Mouse (Mus musculus): Measurements from ENCODE around the gene Srarp. TPM values are rescaled to one million over a fixed set of nuclear protein-coding genes. Genes with fewer than 3 reads are reported as not detected.

Srarp gene
- not detected in 2 replicates for polyA plus RNA-seq (2015; fragmentation: Nextera tagmentation; extraction: Ambion mirVana)

GRCm38 (mm10) chr4:141435974-141436373, at the start of gene Srarp:
TSS of gene Srarp (minus strand) at chr4:141436105.
- ATAC-seq (ENCODE audit: borderline replicate concordance, extremely low read depth, low FRiP score, low TSS enrichment): no peak

GRCm38 (mm10) chr4:141484071-141484470, 48.2 kb upstream of the Srarp start:
- Histone ChIP-seq H3K9me3 (no peaks in the 10 kb centered on the region), H3K4me3 (no peak overlapping the region), H3K4me1 (no peaks in the 10 kb centered on the region), H3K27me3 (no peaks in the 10 kb centered on the region), H3K4me2 (no peak overlapping the region), H3K27ac (no peak overlapping the region), H3K36me3 (peaks cover 95% of the 10 kb centered on the region), H3K9ac (no peak overlapping the region)
- peak; percentile 57; the same call in 1 of the 2 replicates for ATAC-seq (ENCODE audit: borderline replicate concordance, extremely low read depth, low FRiP score, low TSS enrichment)
- 43% methylated on average over 11 of the region's 11 CpGs for WGBS

More at GRCm38 (mm10) chr4:141435974-141436373, at the start of gene Srarp:
- 68% methylated on average over 1 of the region's 1 CpGs for WGBS
- Histone ChIP-seq H3K4me2 (no peak within 1 kb of the TSS), H3K36me3 (no peaks in the 10 kb centered on the region), H3K4me3 (no peak within 1 kb of the TSS), H3K27ac (no peak within 1 kb of the TSS), H3K9me3 (no peaks in the 10 kb centered on the region), H3K27me3 (no peaks in the 10 kb centered on the region), H3K9ac (no peak within 1 kb of the TSS), H3K4me1 (no peaks in the 10 kb centered on the region)

- peaks cover 95% of the 10 kb centered on the region for H3K36me3 ChIP-seq
- no peak overlapping the region for H3K4me3 ChIP-seq
- 0 out of 2 replicates have a peak, but pooled peaks cover 3% of the 10 kb centered on the region for H3K4me1 ChIP-seq
- H3K4me2 ChIP-seq: no peak overlapping the region
- H3K27me3 ChIP-seq: no peaks in the 10 kb centered on the region
- ATAC-seq (ENCODE audit: borderline replicate concordance, extremely low read depth, low FRiP score, low TSS enrichment): no peak
- no peak overlapping the region for H3K27ac ChIP-seq
- WGBS: 92% methylated on average over 8 of the region's 8 CpGs
- no peak overlapping the region for H3K9ac ChIP-seq
- H3K9me3 ChIP-seq: no peaks in the 10 kb centered on the region
Measured at GRCm38 (mm10) chr4:141479411-141479810, 43.5 kb upstream of the Srarp start.

- no peak for ATAC-seq (ENCODE audit: borderline replicate concordance, extremely low read depth, low FRiP score, low TSS enrichment)
- Histone ChIP-seq H3K9ac (no peak overlapping the region), H3K9me3 (no peaks in the 10 kb centered on the region), H3K27ac (peak overlapping the region; percentile 78), H3K27me3 (no peaks in the 10 kb centered on the region), H3K4me1 (0 out of 2 replicates have a peak, but pooled peaks cover 3% of the 10 kb centered on the region), H3K36me3 (peaks cover 95% of the 10 kb centered on the region), H3K4me3 (no peak overlapping the region), H3K4me2 (no peak overlapping the region)
- WGBS: 93% methylated on average over 32 of the region's 32 CpGs
Measured at GRCm38 (mm10) chr4:141478794-141479193, 42.9 kb upstream of the Srarp start.

GRCm38 (mm10) chr4:141478225-141478624, 42.3 kb upstream of the Srarp start:
- H3K36me3 ChIP-seq: peaks cover 96% of the 10 kb centered on the region
- H3K4me1 ChIP-seq: 0 out of 2 replicates have a peak, but pooled peaks cover 3% of the 10 kb centered on the region
- no peak overlapping the region for H3K4me2 ChIP-seq
- no peak overlapping the region for H3K4me3 ChIP-seq
- H3K27me3 ChIP-seq: no peaks in the 10 kb centered on the region
- no peak for ATAC-seq (ENCODE audit: borderline replicate concordance, extremely low read depth, low FRiP score, low TSS enrichment)
- 85% methylated on average over 23 of the region's 23 CpGs for WGBS
- peak overlapping the region; percentile 78 for H3K27ac ChIP-seq
- H3K9ac ChIP-seq: no peak overlapping the region
- H3K9me3 ChIP-seq: no peaks in the 10 kb centered on the region

GRCm38 (mm10) chr4:141477681-141478102, 41.8 kb upstream of the Srarp start:
- Histone ChIP-seq H3K27ac (peak overlapping the region; percentile 78), H3K4me3 (no peak overlapping the region), H3K4me2 (no peak overlapping the region), H3K27me3 (no peaks in the 10 kb centered on the region), H3K4me1 (0 out of 2 replicates have a peak, but pooled peaks cover 3% of the 10 kb centered on the region), H3K9me3 (no peaks in the 10 kb centered on the region), H3K36me3 (peaks cover 96% of the 10 kb centered on the region), H3K9ac (no peak overlapping the region)
- WGBS: 76% methylated on average over 16 of the region's 16 CpGs
- ATAC-seq (ENCODE audit: borderline replicate concordance, extremely low read depth, low FRiP score, low TSS enrichment): peak; percentile 28; the same call in 1 of the 2 replicates

- Histone ChIP-seq H3K27me3 (no peaks in the 10 kb centered on the region), H3K4me1 (0 out of 2 replicates have a peak, but pooled peaks cover 3% of the 10 kb centered on the region), H3K9me3 (no peaks in the 10 kb centered on the region), H3K4me2 (no peak overlapping the region), H3K9ac (no peak overlapping the region), H3K36me3 (peaks cover 99% of the 10 kb centered on the region), H3K4me3 (no peak overlapping the region), H3K27ac (no peak overlapping the region)
- peak; percentile 39; the same call in 1 of the 2 replicates for ATAC-seq (ENCODE audit: borderline replicate concordance, extremely low read depth, low FRiP score, low TSS enrichment)
- WGBS: 72% methylated on average over 19 of the region's 19 CpGs
Measured at GRCm38 (mm10) chr4:141474431-141474830, 38.5 kb upstream of the Srarp start.

GRCm38 (mm10) chr4:141472641-141473321, 36.9 kb upstream of the Srarp start:
- 75% methylated on average over 32 of the region's 32 CpGs for WGBS
- ATAC-seq (ENCODE audit: borderline replicate concordance, extremely low read depth, low FRiP score, low TSS enrichment): no peak
- H3K9me3 ChIP-seq: no peaks in the 10 kb centered on the region

GRCm38 (mm10) chr4:141471491-141471890, 35.6 kb upstream of the Srarp start:
- H3K9me3 ChIP-seq: no peaks in the 10 kb centered on the region
- 99% methylated on average over 16 of the region's 16 CpGs for WGBS
- H3K4me3 ChIP-seq: no peak overlapping the region
- no peaks in the 10 kb centered on the region for H3K27me3 ChIP-seq
- H3K9ac ChIP-seq: no peak overlapping the region
- no peaks in the 10 kb centered on the region; the same call in 1 of the 2 replicates for H3K4me1 ChIP-seq
- H3K27ac ChIP-seq: no peak overlapping the region
- no peak for ATAC-seq (ENCODE audit: borderline replicate concordance, extremely low read depth, low FRiP score, low TSS enrichment)
- peaks cover 96% of the 10 kb centered on the region for H3K36me3 ChIP-seq
- no peak overlapping the region for H3K4me2 ChIP-seq

More at GRCm38 (mm10) chr4:141472641-141473321, 36.9 kb upstream of the Srarp start:
- no peaks in the 10 kb centered on the region for H3K27me3 ChIP-seq
- H3K36me3 ChIP-seq: peaks cover 96% of the 10 kb centered on the region
- H3K4me2 ChIP-seq: no peak overlapping the region
- H3K27ac ChIP-seq: no peak overlapping the region
- no peak overlapping the region for H3K9ac ChIP-seq
- H3K4me3 ChIP-seq: no peak overlapping the region
- no peaks in the 10 kb centered on the region; the same call in 1 of the 2 replicates for H3K4me1 ChIP-seq

GRCm38 (mm10) chr4:141469343-141469742, 33.4 kb upstream of the Srarp start:
- Histone ChIP-seq H3K4me1 (no peaks in the 10 kb centered on the region; the same call in 1 of the 2 replicates), H3K4me2 (no peak overlapping the region), H3K4me3 (no peak overlapping the region), H3K27me3 (no peaks in the 10 kb centered on the region), H3K9ac (no peak overlapping the region), H3K27ac (no peak overlapping the region), H3K9me3 (no peaks in the 10 kb centered on the region), H3K36me3 (peaks cover 97% of the 10 kb centered on the region)
- 84% methylated on average over 9 of the region's 9 CpGs for WGBS
- ATAC-seq (ENCODE audit: borderline replicate concordance, extremely low read depth, low FRiP score, low TSS enrichment): no peak

GRCm38 (mm10) chr4:141468576-141468975, 32.7 kb upstream of the Srarp start:
- Histone ChIP-seq H3K4me2 (no peak overlapping the region), H3K4me1 (no peaks in the 10 kb centered on the region; the same call in 1 of the 2 replicates), H3K9ac (no peak overlapping the region), H3K9me3 (no peaks in the 10 kb centered on the region), H3K27ac (no peak overlapping the region), H3K27me3 (no peaks in the 10 kb centered on the region), H3K4me3 (no peak overlapping the region), H3K36me3 (peaks cover 97% of the 10 kb centered on the region)
- ATAC-seq (ENCODE audit: borderline replicate concordance, extremely low read depth, low FRiP score, low TSS enrichment): no peak
- WGBS: 37% methylated on average over 10 of the region's 10 CpGs

GRCm38 (mm10) chr4:141467581-141467927, 31.6 kb upstream of the Srarp start:
- H3K36me3 ChIP-seq: peaks cover 93% of the 10 kb centered on the region
- no peak for ATAC-seq (ENCODE audit: borderline replicate concordance, extremely low read depth, low FRiP score, low TSS enrichment)
- no peaks in the 10 kb centered on the region for H3K9me3 ChIP-seq
- H3K27ac ChIP-seq: no peak overlapping the region
- H3K27me3 ChIP-seq: no peaks in the 10 kb centered on the region
- H3K4me2 ChIP-seq: no peak overlapping the region
- no peaks in the 10 kb centered on the region; the same call in 1 of the 2 replicates for H3K4me1 ChIP-seq
- H3K4me3 ChIP-seq: no peak overlapping the region
- WGBS: 81% methylated on average over 6 of the region's 6 CpGs
- H3K9ac ChIP-seq: no peak overlapping the region
